Mouse (Mus musculus): ENCODE data around the gene Serp1.

Serp1 gene

GRCm38 (mm10) chr3:58525652-58526407 is at the start of gene Serp1, which contains the start of gene Eif2a:
TSS of gene Serp1 (minus strand) at chr3:58525892.
TSS of gene Eif2a (plus strand) at chr3:58525821.
- peak; percentile 98 for DNase-seq

- no peak for DNase-seq
Measured at GRCm38 (mm10) chr3:58570821-58571220, 45.1 kb upstream of the Serp1 start.

- no peak for DNase-seq
Measured at GRCm38 (mm10) chr3:58561437-58561836, 35.7 kb upstream of the Serp1 start.

GRCm38 (mm10) chr3:58559887-58560286 is 34.2 kb upstream of the Serp1 start:
- no peak for DNase-seq

GRCm38 (mm10) chr3:58556649-58557048 is 31.0 kb upstream of the Serp1 start:
- DNase-seq: no peak

GRCm38 (mm10) chr3:58552001-58552811 is 26.5 kb upstream of the Serp1 start:
- DNase-seq: no peak

- no peak for DNase-seq
Measured at GRCm38 (mm10) chr3:58536573-58536972, 10.9 kb upstream of the Serp1 start.

- DNase-seq: no peak
Measured at GRCm38 (mm10) chr3:58526408-58526737, 681 bp upstream of the Serp1 start.

- no peak for DNase-seq
Measured at GRCm38 (mm10) chr3:58525166-58525565, 526 bp downstream of the Serp1 start.

- peak; percentile 26 for DNase-seq
Measured at GRCm38 (mm10) chr3:58524246-58524645, 1.4 kb downstream of the Serp1 start.

- DNase-seq: no peak
Measured at GRCm38 (mm10) chr3:58523386-58523785, 2.3 kb downstream of the Serp1 start.

GRCm38 (mm10) chr3:58521361-58521760 is 4.3 kb downstream of the Serp1 start:
- DNase-seq: no peak

GRCm38 (mm10) chr3:58520286-58520685 is 5.4 kb downstream of the Serp1 start:
- no peak for DNase-seq

GRCm38 (mm10) chr3:58519536-58519935 is 6.2 kb downstream of the Serp1 start:
- DNase-seq: no peak

- no peak for DNase-seq
Measured at GRCm38 (mm10) chr3:58518962-58519361, 6.7 kb downstream of the Serp1 start.

GRCm38 (mm10) chr3:58517800-58518199 is 7.9 kb downstream of the Serp1 start:
- no peak for DNase-seq

- no peak for DNase-seq
Measured at GRCm38 (mm10) chr3:58517258-58517657, 8.4 kb downstream of the Serp1 start.

GRCm38 (mm10) chr3:58516602-58516976 is 9.1 kb downstream of the Serp1 start:
- DNase-seq: no peak

GRCm38 (mm10) chr3:58515947-58516601 is 9.6 kb downstream of the Serp1 start:
- DNase-seq: no peak

GRCm38 (mm10) chr3:58513483-58513882 is 12.2 kb downstream of the Serp1 start:
- no peak for DNase-seq

GRCm38 (mm10) chr3:58512740-58513139 is 13.0 kb downstream of the Serp1 start:
- DNase-seq: no peak

- DNase-seq: no peak
Measured at GRCm38 (mm10) chr3:58511581-58511980, 14.1 kb downstream of the Serp1 start.

GRCm38 (mm10) chr3:58508020-58508750 is 17.5 kb downstream of the Serp1 start:
- DNase-seq: no peak

Measured in cerebellum, adult 9-10 months (tissue).